Mouse (Mus musculus) left cerebral cortex, postnatal 25 days (tissue): Measurements from ENCODE around the gene Oscar. TPM values are rescaled to one million over a fixed set of nuclear protein-coding genes. Genes with fewer than 3 reads are reported as not detected.
"Not testable (repeated sequence)": the region's sequence is repeated elsewhere in the genome, so short reads cannot be mapped to it uniquely, and the experiment has no call there.

Source experiments
- DNase-seq, 2 experiments: peaks; one replicate each; pipeline ENCODE4 v3.0.0; 2022; ENCODE audit warnings: low spot score in 2 of 2, mixed read lengths in 1 of 2
- intact Hi-C: fragments of 180-260 bp; cut with DNase I; formaldehyde crosslinking; loops from one replicate; pipeline ENCODE4 v1.15.1; 2025
- microRNA-seq, 2 experiments: library from miRNA; unstranded; fragments of <30 nt; microRNA quantifications; one replicate each; pipeline ENCODE4 v1.2.0; 2022
- total RNA-seq, 2 experiments: library from RNA; stranded (reverse); gene quantifications; 2 replicates each; pipeline ENCODE4 v1.2.3; 2021

The Oscar gene
- total RNA-seq, 2 experiments from 2014 or later = 0.66 to 1.1 TPM

- intact Hi-C loops = no loop called here
- no peak for DNase-seq
Measured at GRCm38 (mm10) chr7:3576354-3577124, 39.4 kb downstream of the Oscar start.

DNA sequence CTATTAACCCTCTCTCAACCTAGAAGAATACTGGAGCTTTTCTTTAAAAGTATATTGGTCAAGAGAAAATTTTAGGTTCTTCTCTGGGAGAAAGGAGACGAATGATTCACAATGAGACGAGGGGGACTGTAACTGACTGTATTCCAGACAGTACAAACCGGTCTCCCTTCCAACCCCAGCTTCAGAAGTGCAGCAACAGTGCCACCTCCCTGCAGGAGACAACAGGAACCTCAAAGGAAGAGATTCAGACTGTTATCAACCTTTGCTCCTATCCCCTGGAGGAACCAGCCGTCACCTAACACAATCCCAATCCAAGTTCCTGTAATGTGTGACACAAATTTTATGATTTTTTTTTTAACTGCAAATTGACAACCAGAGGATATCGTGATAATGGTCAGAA is 41.7 kb downstream of the Oscar start:
- DNase-seq = peak; percentile 22 to 59
- intact Hi-C loops = no loop called here

DNA sequence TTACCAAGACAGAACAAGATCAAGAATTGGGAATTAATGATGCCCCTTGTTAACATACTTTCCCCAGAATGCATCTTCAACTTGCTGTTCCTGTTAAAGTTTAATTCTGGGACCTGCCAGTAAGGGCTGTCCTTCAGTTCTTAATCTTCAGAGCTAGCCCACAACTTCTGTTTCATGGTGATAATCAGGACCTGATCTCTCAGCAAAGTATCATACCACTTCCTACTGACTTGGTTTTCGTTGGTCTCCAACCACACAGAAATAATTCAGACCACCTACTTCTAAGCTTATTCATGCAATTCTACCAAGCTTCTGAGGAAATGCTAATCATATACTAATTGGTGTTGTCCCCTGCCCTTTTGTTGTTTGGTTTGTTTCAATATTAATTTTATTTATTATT is 44.1 kb downstream of the Oscar start:
- intact Hi-C loops = no loop called here
- no peak for DNase-seq

DNA sequence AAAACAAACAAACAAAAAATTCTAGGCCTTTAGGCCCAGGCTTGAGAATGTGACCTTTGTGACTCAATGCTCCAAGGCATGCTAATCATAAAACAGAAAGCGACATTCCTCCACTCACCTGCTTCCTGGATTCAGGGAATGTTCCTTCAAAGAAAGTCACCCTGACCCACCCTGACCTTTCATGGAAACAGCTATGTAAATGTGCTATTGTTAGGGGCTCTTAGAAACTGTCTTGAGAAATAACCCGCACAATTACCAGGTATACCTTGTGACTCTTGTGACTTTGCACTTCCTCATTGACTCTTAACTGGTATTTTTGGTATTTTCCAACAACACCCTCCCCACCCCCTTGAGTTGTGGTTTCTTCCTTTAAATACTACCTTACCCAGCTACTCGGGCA is 45.4 kb downstream of the Oscar start:
- DNase-seq, intact Hi-C loops: not testable (repeated sequence)

GRCm38 (mm10) chr7:3569725-3570124 is 46.2 kb downstream of the Oscar start:
- intact Hi-C loops = no loop called here
- DNase-seq = no peak

DNA sequence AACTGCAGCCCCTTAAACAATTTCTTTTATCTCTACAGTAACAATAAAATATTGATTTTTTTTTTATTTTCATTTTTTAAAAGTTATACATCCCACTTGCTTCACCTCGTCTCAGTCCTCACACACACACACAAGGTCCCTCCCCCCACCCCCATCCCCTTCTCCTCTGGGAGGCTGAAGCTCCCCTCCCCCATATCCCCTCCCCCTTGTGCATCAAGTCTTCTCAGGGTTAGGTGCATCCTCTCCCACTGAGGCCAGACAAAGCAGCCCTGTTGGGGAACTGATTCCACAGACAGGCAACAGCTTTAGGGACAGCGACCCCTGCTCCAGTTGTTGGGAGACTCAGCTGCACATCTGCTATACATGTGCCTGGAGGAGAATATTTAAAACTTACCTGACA is 48.6 kb downstream of the Oscar start:
- intact Hi-C loops = no loop called here
- DNase-seq = no peak

Small RNAs within 50 kb of the gene (microRNA-seq; reads per million reads assigned to microRNA genes)
- gene Gm25100 (0 reads per million in 2 experiments), gene Mir3572 (4.0 to 8.1 reads per million in 2 experiments)

Other genes with a start within 250 kb of the Oscar start
- 100 to 1,000 TPM; 172 to 174 TPM for gene Cacng8, start 225.5 kb downstream of the Oscar start, total RNA-seq
- 1 to 10 TPM in 1 of 2 experiments, under 1 TPM in 1; 0.98 to 1.6 TPM for gene Cacng6, start 192.0 kb downstream of the Oscar start, total RNA-seq
- gene Tarm1, start 113.5 kb downstream of the Oscar start, total RNA-seq = not detected
- 100 to 1,000 TPM; 542 to 549 TPM for gene Ndufa3, start 1.2 kb upstream of the Oscar start, total RNA-seq
- gene Tfpt, start 13.8 kb upstream of the Oscar start, total RNA-seq = 10 to 100 TPM; 40.6 to 45.0 TPM
- 10 to 100 TPM; 45.4 to 46.2 TPM for gene Prpf31, start 13.8 kb upstream of the Oscar start, total RNA-seq
- 10 to 100 TPM; 53.1 to 58.1 TPM for gene Cnot3, start 29.1 kb upstream of the Oscar start, total RNA-seq
- gene Leng1, start 49.7 kb upstream of the Oscar start, total RNA-seq = 1 to 10 TPM; 5.0 to 5.7 TPM
- 1 to 10 TPM; 6.5 to 7.1 TPM for gene Tmc4, start 61.4 kb upstream of the Oscar start, total RNA-seq
- 10 to 100 TPM; 71.6 to 73.4 TPM for gene Tsen34, start 76.7 kb upstream of the Oscar start, total RNA-seq
- gene Mboat7, start 77.4 kb upstream of the Oscar start, total RNA-seq = 100 to 1,000 TPM; 212 to 220 TPM
- gene Rps9, start 87.8 kb upstream of the Oscar start, total RNA-seq = 100 to 1,000 TPM; 322 to 328 TPM
- under 1 TPM; 0.18 to 0.21 TPM for gene Pirb, start 104.2 kb upstream of the Oscar start, total RNA-seq
- not detected for gene Gm15448, start 209.5 kb upstream of the Oscar start, total RNA-seq
- not detected for gene Pira2, start 228.9 kb upstream of the Oscar start, total RNA-seq